Comparison of ENCODE assay signal across 37 mouse cellular contexts in genomic region chr11:66973507-66973906, GRCm38 (mm10). TPM values are rescaled to one million over a fixed set of nuclear protein-coding genes. Genes with fewer than 3 reads are reported as not detected.
"Had no signal": no experiment of that assay in that cellular context is flagged by ENCODE, and none has a peak within 500 bp of the region (broad histone marks: within the 10 kb centered on the region; RNA-seq: fewer than 3 reads in every experiment).

No protein-coding gene starts in this region.

- H3K36me3 ChIP-seq: heart, embryonic 10.5 days; heart, embryonic 12.5 days; heart, embryonic 13.5 days; heart, embryonic 15.5 days; hindbrain, embryonic 10.5 days; hindbrain, embryonic 12.5 days; hindbrain, embryonic 13.5 days; hindbrain, embryonic 15.5 days; kidney, embryonic 15.5 days had no signal

- H3K27ac ChIP-seq: heart, embryonic 10.5 days; heart, embryonic 13.5 days; heart, embryonic 15.5 days; hindbrain, embryonic 10.5 days; hindbrain, embryonic 12.5 days; hindbrain, embryonic 13.5 days; hindbrain, embryonic 14.5 days; hindbrain, embryonic 15.5 days; hindbrain, postnatal 0 days; kidney, embryonic 15.5 days; kidney, postnatal 0 days; layer of hippocampus, adult 2 months; left cerebral cortex, adult 2 months had no signal

- H3K9ac ChIP-seq: heart, embryonic 12.5 days; heart, embryonic 13.5 days; heart, embryonic 15.5 days; hindbrain, embryonic 12.5 days; hindbrain, embryonic 13.5 days; hindbrain, embryonic 14.5 days; hindbrain, embryonic 15.5 days; kidney, embryonic 15.5 days had no signal

- DNase-seq: heart, postnatal 10 days; heart, postnatal 14 days; heart, postnatal 36 days; heart, postnatal 4 days; kidney, adult 11 months; kidney, adult 18-20 months; kidney, adult 2 months; kidney, adult 8-10 months; kidney, adult 9 months; kidney, postnatal 10 days; kidney, postnatal 14 days; kidney, postnatal 25 days; kidney, postnatal 36 days; kidney, postnatal 4 days; layer of hippocampus, adult 9-11 months; layer of hippocampus, postnatal 36 days had no signal

- H3K4me3 ChIP-seq: heart, embryonic 10.5 days; heart, embryonic 12.5 days; heart, embryonic 13.5 days; heart, embryonic 15.5 days; hindbrain, embryonic 10.5 days; hindbrain, embryonic 12.5 days; hindbrain, embryonic 13.5 days; hindbrain, embryonic 15.5 days; kidney, embryonic 15.5 days; layer of hippocampus, adult 2 months; left cerebral cortex, adult 2 months had no signal

- H3K4me1 ChIP-seq: heart, embryonic 10.5 days; heart, embryonic 12.5 days; heart, embryonic 13.5 days; heart, embryonic 15.5 days; hindbrain, embryonic 10.5 days; hindbrain, embryonic 12.5 days; hindbrain, embryonic 13.5 days; hindbrain, embryonic 15.5 days; kidney, embryonic 15.5 days had no signal

- H3K9me3 ChIP-seq: heart, embryonic 15.5 days had no signal

- H3K4me2 ChIP-seq: heart, embryonic 11.5 days; heart, embryonic 12.5 days; heart, embryonic 13.5 days; heart, embryonic 15.5 days; hindbrain, embryonic 12.5 days; hindbrain, embryonic 13.5 days; hindbrain, embryonic 14.5 days; hindbrain, embryonic 15.5 days; kidney, embryonic 15.5 days had no signal

- ATAC-seq: hindbrain, embryonic 16.5 days; hindbrain, postnatal 0 days; inflammation-experienced regulatory T-cells, adult 6 months had no signal

- H3K27me3 ChIP-seq: heart, embryonic 15.5 days; hindbrain, embryonic 12.5 days; hindbrain, embryonic 13.5 days; hindbrain, embryonic 15.5 days; kidney, embryonic 15.5 days had no signal

RNA-seq across cellular contexts. Expression of gene Tmem238l, which starts 17.1 kb away (rescaled TPM):
- polyA plus RNA-seq: heart, embryonic 10.5 days; heart, embryonic 12.5 days; heart, embryonic 14.5 days; heart, embryonic 16.5 days; hindbrain, embryonic 10.5 days; hindbrain, embryonic 11.5 days; hindbrain, embryonic 12.5 days; hindbrain, embryonic 13.5 days; hindbrain, embryonic 14.5 days; hindbrain, embryonic 15.5 days; hindbrain, embryonic 16.5 days; hindbrain, postnatal 0 days; inflammation-experienced regulatory T-cells, adult 6 months; kidney, embryonic 14.5 days; kidney, embryonic 15.5 days had no signal
